Mouse (Mus musculus) kidney, postnatal 0 days (tissue): ENCODE results near the gene Arpp21. TPM values are rescaled to one million over a fixed set of nuclear protein-coding genes. Genes with fewer than 3 reads are reported as not detected.

ENCODE experiments used
- ATAC-seq: fragments of 200-750 bp; cut with Nextera tagmentation; replicated peaks from 2 replicates; pipeline ENCODE4 v1.8.0; 2017; ENCODE audit warnings: low read depth, moderate number of reproducible peaks, moderate TSS enrichment, moderate library complexity; ENCODE audit not compliant: low FRiP score
- DNase-seq: peaks from one replicate; pipeline ENCODE4 v3.0.0-alpha.2; 2016; ENCODE audit warnings: low spot score
- H3K27ac ChIP-seq: fragments of 300-500 bp; sonication (generic); 2 replicates; pipeline ENCODE4 v1.5.1; 2014; ENCODE audit warnings: mild to moderate bottlenecking
- H3K27me3 ChIP-seq: fragments of 300-500 bp; sonication (generic); 2 replicates; pipeline ENCODE4 v1.6.1; 2014; ENCODE audit warnings: low read length, mixed read lengths; ENCODE audit not compliant: insufficient read depth
- H3K36me3 ChIP-seq: fragments of 300-500 bp; sonication (generic); 2 replicates; pipeline ENCODE4 v1.6.1; 2014; ENCODE audit warnings: low read length, mixed read lengths; ENCODE audit not compliant: insufficient read depth
- H3K4me1 ChIP-seq: fragments of 300-500 bp; sonication (generic); replicated peaks from 2 replicates; pipeline ENCODE4 v1.6.1; 2014; ENCODE audit warnings: antibody characterized with exemption, low read length, mixed read lengths; ENCODE audit not compliant: insufficient read depth
- H3K4me2 ChIP-seq: fragments of 300-500 bp; sonication (generic); 2 replicates; pipeline ENCODE4 v1.6.1; 2014; ENCODE audit warnings: mild to moderate bottlenecking, low read length, moderate library complexity, mixed read lengths
- H3K4me3 ChIP-seq: fragments of 300-500 bp; sonication (generic); replicated peaks from 2 replicates; pipeline ENCODE4 v1.5.1; 2014; ENCODE audit warnings: low read depth, low read length
- H3K9ac ChIP-seq: fragments of 300-500 bp; sonication (generic); 2 replicates; pipeline ENCODE4 v1.6.1; 2014; ENCODE audit warnings: low read depth, low read length
- H3K9me3 ChIP-seq: fragments of 300-500 bp; sonication (generic); replicated peaks from 2 replicates; pipeline ENCODE4 v1.6.1; 2016; ENCODE audit warnings: low read length, inconsistent platforms, mixed read lengths
- CTCF ChIP-seq: IDR thresholded peaks from 2 replicates; pipeline ENCODE4 v1.5.1; 2016; ENCODE audit warnings: antibody characterized with exemption, low read depth, mild to moderate bottlenecking, moderate library complexity
- WGBS: fragments of 180-500 bp; shearing (Covaris S2); extraction: QIAGEN DNeasy Blood & Tissue Kit; methylation state at CpG from one replicate; pipeline ENCODE4 v1.1.7; 2014; 5-methylcytosine and 5-hydroxymethylcytosine counted together
- polyA plus RNA-seq: library from polyadenylated mRNA; unstranded; fragments of >200 nt; fragmentation: Nextera tagmentation; extraction: Ambion mirVana; gene quantifications from 2 replicates; pipeline ENCODE4 v1.2.1, GENCODE M21; 2015

Arpp21 gene
- polyA plus RNA-seq, 1 experiment from 2014 or later: 0.63 TPM

- no peak overlapping the region for H3K27ac ChIP-seq
- no peaks in the 10 kb centered on the region for H3K9me3 ChIP-seq
- no peak for TF ChIP-seq CTCF
- 74% methylated on average over 9 of the region's 9 CpGs for WGBS
- no peak overlapping the region for H3K9ac ChIP-seq
- ATAC-seq (no peak), DNase-seq (no peak)
- peaks cover 24% of the 10 kb centered on the region for H3K27me3 ChIP-seq
- H3K4me3 ChIP-seq: no peak overlapping the region
- H3K4me1 ChIP-seq: 0 out of 2 replicates have a peak, but pooled peaks cover 7% of the 10 kb centered on the region
- H3K36me3 ChIP-seq: no peaks in the 10 kb centered on the region
- no peak overlapping the region for H3K4me2 ChIP-seq
These were observed 2.4 kb upstream of the Arpp21 start for GRCm38 (mm10) chr9:112238168-112238567.

- Histone ChIP-seq H3K27me3 (peaks cover 31% of the 10 kb centered on the region), H3K4me3 (no peak overlapping the region), H3K4me1 (0 out of 2 replicates have a peak, but pooled peaks cover 7% of the 10 kb centered on the region), H3K9me3 (no peaks in the 10 kb centered on the region), H3K9ac (no peak overlapping the region), H3K36me3 (no peaks in the 10 kb centered on the region), H3K4me2 (no peak overlapping the region), H3K27ac (no peak overlapping the region)
- TF ChIP-seq CTCF: no peak
- no peak for DNase-seq
- 80% methylated on average over 8 of the region's 8 CpGs for WGBS
- ATAC-seq: no peak
These were observed 813 bp upstream of the Arpp21 start for GRCm38 (mm10) chr9:112236551-112236950.

DNA sequence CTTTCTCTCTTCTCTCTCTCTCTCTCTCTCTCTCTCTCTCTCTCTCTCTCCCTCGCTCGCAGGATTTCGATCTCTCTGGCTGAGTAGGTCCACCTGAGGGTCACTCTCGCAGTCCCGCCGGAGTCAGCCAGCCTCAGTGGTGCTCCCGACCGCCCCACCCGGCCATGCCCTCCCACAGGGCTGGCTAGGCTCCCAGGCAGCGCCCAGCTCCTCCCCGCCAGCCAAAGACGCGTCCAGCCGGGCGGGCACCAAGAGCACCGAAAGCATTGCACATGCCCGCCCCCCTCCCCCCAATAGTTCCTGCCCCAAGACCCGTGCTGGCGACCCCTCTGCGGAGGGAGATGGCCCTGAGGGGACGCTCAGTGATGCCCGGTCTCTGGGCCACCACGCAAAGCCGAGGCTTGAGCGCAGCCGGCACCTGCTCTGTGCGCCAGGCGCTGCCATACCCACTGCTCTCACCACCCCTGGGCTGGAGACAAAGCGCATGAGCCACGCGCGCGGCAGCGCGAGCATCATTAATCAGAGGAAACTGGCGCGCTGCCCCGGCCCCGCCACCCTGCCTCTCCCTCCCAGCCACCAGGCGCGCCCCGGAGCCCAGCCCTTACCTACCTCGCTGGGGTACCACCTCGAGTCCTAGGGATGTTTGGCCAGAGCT lies 570 bp downstream of the Arpp21 start:
- H3K4me1 ChIP-seq: 0 out of 2 replicates have a peak, but pooled peaks cover 7% of the 10 kb centered on the region
- under 1% methylated on average over 43 of the region's 44 CpGs for WGBS
- peak overlapping the region; percentile 35 for H3K4me3 ChIP-seq
- no peak for TF ChIP-seq CTCF
- H3K4me2 ChIP-seq: peak overlapping the region; percentile 73
- no peaks in the 10 kb centered on the region for H3K36me3 ChIP-seq
- H3K9me3 ChIP-seq: no peaks in the 10 kb centered on the region
- no peak overlapping the region for H3K27ac ChIP-seq
- H3K27me3 ChIP-seq: peaks cover 35% of the 10 kb centered on the region
- no peak for DNase-seq
- H3K9ac ChIP-seq: no peak overlapping the region
- ATAC-seq: no peak

- H3K9me3 ChIP-seq: no peaks in the 10 kb centered on the region
- H3K4me2 ChIP-seq: peak overlapping the region; percentile 73
- H3K27me3 ChIP-seq: peaks cover 35% of the 10 kb centered on the region
- H3K4me1 ChIP-seq: 0 out of 2 replicates have a peak, but pooled peaks cover 7% of the 10 kb centered on the region
- WGBS: 0% methylated on average over 24 of the region's 24 CpGs
- H3K9ac ChIP-seq: no peak overlapping the region
- TF ChIP-seq CTCF: no peak
- DNase-seq (no peak), ATAC-seq (no peak)
- H3K4me3 ChIP-seq: peak overlapping the region; percentile 35
- no peaks in the 10 kb centered on the region for H3K36me3 ChIP-seq
- no peak overlapping the region for H3K27ac ChIP-seq
These were observed 1.2 kb downstream of the Arpp21 start for GRCm38 (mm10) chr9:112234505-112235024.

DNA sequence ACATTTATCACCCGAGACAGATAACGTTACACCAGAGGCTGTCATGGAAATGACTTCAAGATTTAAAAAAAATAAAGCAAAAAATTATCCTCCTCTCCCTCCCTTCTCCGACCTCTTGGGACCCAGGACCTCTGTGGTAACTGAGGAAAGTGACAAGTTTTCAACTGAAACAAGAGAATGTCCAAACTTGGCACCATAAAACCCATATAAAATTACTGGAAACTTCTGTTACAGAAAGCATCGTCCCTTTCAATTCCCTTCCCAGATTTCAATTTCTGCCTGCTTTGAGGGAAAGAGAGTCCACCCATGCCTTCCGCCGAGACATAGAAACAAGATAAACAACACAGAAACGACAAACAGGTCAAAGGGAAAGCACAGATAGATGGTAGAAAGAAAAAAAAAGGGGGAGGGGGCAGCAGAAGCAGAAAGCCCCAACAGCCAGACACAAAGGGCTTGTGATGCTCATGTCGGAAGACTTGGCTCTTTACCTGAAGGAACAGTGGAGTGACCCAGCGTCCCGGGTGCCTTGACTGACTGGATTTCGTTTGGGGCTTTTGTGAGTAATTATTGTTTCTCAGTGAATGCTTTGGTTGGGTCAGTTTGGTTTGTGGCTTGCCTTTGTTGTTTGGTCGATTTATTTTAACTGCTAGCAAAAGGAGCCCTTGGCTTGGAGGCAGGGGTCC lies 1.8 kb downstream of the Arpp21 start:
- no peak overlapping the region for H3K9ac ChIP-seq
- peak overlapping the region; percentile 35; the same call in 1 of the 2 replicates for H3K4me3 ChIP-seq
- WGBS: 15% methylated on average over 12 of the region's 12 CpGs
- no peaks in the 10 kb centered on the region for H3K9me3 ChIP-seq
- H3K36me3 ChIP-seq: no peaks in the 10 kb centered on the region
- DNase-seq (no peak), ATAC-seq (no peak)
- peaks cover 35% of the 10 kb centered on the region for H3K27me3 ChIP-seq
- TF ChIP-seq CTCF: no peak
- no peak overlapping the region for H3K27ac ChIP-seq
- peak overlapping the region; percentile 73 for H3K4me2 ChIP-seq
- H3K4me1 ChIP-seq: 0 out of 2 replicates have a peak, but pooled peaks cover 7% of the 10 kb centered on the region

DNA sequence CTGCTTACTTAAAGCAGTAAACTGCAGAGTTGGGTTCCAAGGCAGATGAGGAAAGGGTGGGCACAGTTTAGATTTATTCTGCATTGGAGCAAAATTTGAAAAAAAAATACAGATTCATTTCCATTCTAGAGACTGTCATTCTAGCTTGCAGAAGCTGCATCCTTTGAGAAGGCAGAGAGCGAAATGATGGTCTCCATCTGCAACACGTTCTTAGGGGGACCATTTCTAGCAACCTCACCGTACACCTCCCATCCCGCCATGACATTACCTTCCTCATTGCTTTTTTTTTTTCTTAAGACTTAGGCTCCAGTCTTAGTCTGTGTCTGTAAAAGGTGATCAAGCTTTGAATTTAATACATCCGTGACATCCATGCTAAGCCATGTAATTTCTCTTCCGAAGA lies 2.4 kb downstream of the Arpp21 start:
- TF ChIP-seq CTCF: no peak
- DNase-seq: no peak
- Histone ChIP-seq H3K36me3 (no peaks in the 10 kb centered on the region), H3K4me1 (0 out of 2 replicates have a peak, but pooled peaks cover 7% of the 10 kb centered on the region), H3K9me3 (no peaks in the 10 kb centered on the region), H3K9ac (no peak overlapping the region), H3K4me2 (no peak overlapping the region), H3K27ac (no peak overlapping the region), H3K27me3 (peaks cover 31% of the 10 kb centered on the region), H3K4me3 (no peak overlapping the region)
- 69% methylated on average over 6 of the region's 6 CpGs for WGBS
- no peak for ATAC-seq
